Mouse (Mus musculus) kidney, postnatal 4 days (tissue): ENCODE measurements around the gene Olfr92.

Source experiments
- DNase-seq, 2 experiments: peaks; one replicate each; pipeline ENCODE4 v3.0.0; 2021; ENCODE audit warnings: mixed read lengths in 2 of 2

The Olfr92 gene

DNA sequence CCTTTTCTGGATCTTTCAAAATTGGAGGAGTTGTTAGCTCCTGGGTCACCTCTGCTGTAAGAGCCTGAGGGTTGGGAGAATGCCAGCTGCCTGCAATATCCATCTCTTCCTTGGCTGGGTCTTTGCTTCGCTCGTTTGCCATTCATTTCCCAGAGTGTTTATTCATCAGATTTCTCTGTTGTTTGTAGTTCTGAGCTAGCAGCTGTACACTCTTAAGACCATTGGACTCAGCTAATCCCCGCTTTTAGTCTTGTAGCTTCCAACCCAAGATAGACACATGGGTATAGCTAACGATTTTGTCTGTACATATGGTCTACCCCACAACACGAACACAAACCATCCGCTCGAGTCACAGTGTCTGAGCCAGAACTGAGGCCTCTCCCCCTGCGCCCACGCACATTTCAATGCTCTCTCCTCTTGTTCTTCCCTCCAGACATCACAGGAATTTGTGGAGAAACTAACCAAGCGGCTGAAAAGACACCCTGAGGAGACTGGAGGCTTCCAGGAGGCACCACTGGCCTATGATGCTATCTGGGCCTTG, 57.7 kb downstream of the Olfr92 start:
- DNase-seq, result no peak

DNA sequence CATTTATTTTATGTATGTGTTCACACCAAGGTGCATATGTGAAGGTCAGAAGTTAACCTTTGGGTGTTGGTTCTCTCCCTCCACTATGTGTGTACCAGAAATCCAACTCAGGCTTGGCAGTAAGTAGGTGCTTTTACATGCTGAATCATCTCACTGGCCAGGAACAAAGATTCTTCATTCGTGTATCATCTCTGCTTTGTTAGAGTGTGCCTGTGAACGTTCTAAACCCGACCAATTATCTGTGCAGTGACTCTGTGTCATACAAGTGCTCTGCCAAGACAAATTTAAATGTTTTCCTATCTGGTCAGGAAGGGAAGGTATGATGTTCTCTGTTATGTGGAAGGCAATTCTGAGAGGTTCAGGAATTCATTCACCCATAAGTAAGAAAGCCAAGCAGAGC, 58.5 kb downstream of the Olfr92 start:
- DNase-seq, result no peak
